Mouse (Mus musculus) forebrain, embryonic 10.5 days (tissue): ENCODE results near the gene Dmkn. TPM values are rescaled to one million over a fixed set of nuclear protein-coding genes. Genes with fewer than 3 reads are reported as not detected.
"Not testable (repeated sequence)": the region's sequence is repeated elsewhere in the genome, so short reads cannot be mapped to it uniquely, and the experiment has no call there.

ENCODE experiments used
- DNase-seq: peaks from one replicate; pipeline ENCODE4 v3.0.0-alpha.2; 2017; ENCODE audit warnings: low spot score; ENCODE audit errors: extremely low spot score
- H3K27ac ChIP-seq: fragments of 300-500 bp; sonication (generic); 2 replicates; pipeline ENCODE4 v1.5.1; 2016; ENCODE audit warnings: mild to moderate bottlenecking
- H3K27me3 ChIP-seq: fragments of 300-500 bp; sonication (generic); 2 replicates; pipeline ENCODE4 v1.6.1; 2016; ENCODE audit warnings: mild to moderate bottlenecking; ENCODE audit not compliant: poor library complexity, severe bottlenecking
- H3K36me3 ChIP-seq: fragments of 300-500 bp; sonication (generic); replicated peaks from 2 replicates; pipeline ENCODE4 v1.6.1; 2016; ENCODE audit warnings: mild to moderate bottlenecking, moderate library complexity
- H3K4me1 ChIP-seq: fragments of 300-500 bp; sonication (generic); 2 replicates; pipeline ENCODE4 v1.6.1; 2016
- H3K4me3 ChIP-seq: fragments of 300-500 bp; sonication (generic); 2 replicates; pipeline ENCODE4 v1.5.1; 2016; ENCODE audit warnings: mild to moderate bottlenecking, moderate library complexity
- H3K9me3 ChIP-seq: fragments of 300-500 bp; sonication (generic); 2 replicates; pipeline ENCODE4 v1.6.1; 2016; ENCODE audit warnings: mild to moderate bottlenecking, moderate library complexity
- WGBS: fragments of 180-500 bp; shearing (Covaris S2); methylation state at CpG from one replicate; pipeline ENCODE4 v1.1.7; 2016; 5-methylcytosine and 5-hydroxymethylcytosine counted together
- polyA plus RNA-seq: library from polyadenylated mRNA; unstranded; fragments of >200 nt; fragmentation: Nextera tagmentation; extraction: Ambion mirVana; gene quantifications from 2 replicates; pipeline ENCODE4 v1.2.1, GENCODE M21; 2016

Dmkn gene
- polyA plus RNA-seq, 1 experiment from 2014 or later = not detected

DNA sequence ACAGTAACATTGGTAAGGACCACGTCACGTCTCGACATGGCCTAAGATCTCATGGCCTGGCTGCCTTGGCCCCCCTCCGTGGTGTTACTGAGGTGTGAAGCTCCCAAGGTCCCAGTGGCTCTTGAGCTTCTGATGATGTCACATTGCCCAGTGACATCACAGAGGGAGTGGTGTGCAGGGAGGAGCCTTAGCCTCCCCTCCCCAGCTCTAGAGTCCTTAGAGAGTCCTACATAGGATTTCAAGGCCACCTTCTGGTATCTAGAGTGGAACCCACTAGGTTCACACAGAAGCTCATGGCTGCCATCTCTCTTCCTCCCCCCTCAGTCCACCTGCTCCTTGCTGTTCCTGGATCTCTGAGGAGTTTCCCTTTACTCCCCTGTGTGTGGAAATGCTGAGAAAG lies 19.9 kb upstream of the Dmkn start, which contains the start of gene Gapdhs:
Gapdhs (minus strand) TSS at position 65 of the 400 bp plus-strand sequence.
- H3K27me3 ChIP-seq, H3K27ac ChIP-seq, H3K4me3 ChIP-seq, H3K4me1 ChIP-seq, H3K9me3 ChIP-seq, DNase-seq: not testable (repeated sequence)
- H3K36me3 ChIP-seq = peaks cover 17% of the 10 kb centered on the region
- WGBS = 74% methylated on average over 4 of the region's 4 CpGs

DNA sequence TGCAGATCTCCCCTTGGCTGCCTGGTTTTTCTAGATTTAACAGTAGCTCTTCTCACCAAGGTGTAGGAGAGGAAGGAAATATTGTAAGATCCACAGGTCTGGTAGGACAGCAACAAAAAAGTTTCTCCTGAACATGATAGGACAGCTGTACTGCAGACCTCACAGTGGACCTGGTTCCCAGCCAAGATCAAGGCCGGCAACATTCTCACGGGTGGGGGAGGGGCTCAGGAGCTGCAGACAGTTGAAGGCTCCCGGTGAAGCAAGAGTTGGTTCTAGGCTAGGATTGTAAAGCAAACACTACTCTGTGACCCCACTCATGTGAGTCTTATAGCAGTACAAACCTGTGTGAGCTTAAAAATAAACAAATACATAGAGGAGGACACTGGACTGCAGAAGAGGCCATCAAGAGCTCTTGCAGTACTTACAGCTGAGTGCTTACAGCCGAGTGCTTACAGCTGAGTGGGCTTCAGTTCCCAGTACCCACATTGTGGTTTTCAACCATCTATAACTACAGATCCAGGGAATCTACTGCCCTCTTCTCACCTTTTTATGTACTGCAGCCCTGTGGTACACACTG lies 19.4 kb upstream of the Dmkn start:
- H3K9me3 ChIP-seq = no peaks in the 10 kb centered on the region
- 74% methylated on average over 4 of the region's 4 CpGs for WGBS
- no peak overlapping the region for H3K27ac ChIP-seq

DNA sequence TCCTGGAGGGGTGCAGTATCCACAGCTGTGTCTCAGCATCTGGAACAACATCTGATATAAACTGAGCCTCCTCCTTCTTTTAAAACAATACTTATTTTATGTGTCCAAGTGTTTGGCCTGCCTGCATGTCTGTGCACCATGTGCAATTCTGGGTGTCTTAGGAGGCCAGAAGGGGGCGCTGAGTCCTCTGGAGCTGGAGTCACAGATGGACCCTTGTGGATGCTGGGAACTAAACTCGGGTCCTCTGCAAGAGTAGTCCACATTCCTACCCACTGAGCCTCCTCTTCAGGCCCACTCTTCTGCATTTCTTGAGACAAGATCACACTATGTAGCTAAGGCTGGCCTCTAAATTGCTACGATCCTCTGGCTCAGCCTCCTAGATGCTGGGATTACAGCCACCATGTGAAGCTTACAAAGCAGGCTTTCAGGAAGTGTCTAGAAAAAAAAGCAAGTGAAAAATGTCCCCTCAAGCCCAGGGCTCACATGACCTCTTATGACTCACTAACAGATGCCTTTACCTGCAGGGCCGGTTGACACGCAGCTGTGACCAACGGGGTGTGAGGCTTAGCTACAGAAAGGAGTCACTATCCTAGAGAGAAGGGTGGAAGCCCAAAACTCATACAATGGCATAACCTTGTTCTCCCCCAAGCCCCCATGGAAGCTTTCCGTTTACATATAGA lies 15.9 kb upstream of the Dmkn start:
- no peaks in the 10 kb centered on the region for H3K27me3 ChIP-seq
- H3K27ac ChIP-seq = no peak overlapping the region
- H3K4me1 ChIP-seq = no peaks in the 10 kb centered on the region
- DNase-seq = no peak
- no peak overlapping the region for H3K4me3 ChIP-seq
- no peaks in the 10 kb centered on the region for H3K9me3 ChIP-seq
- H3K36me3 ChIP-seq = peaks cover 8% of the 10 kb centered on the region; the same call in 1 of the 2 replicates
- WGBS = 83% methylated on average over 7 of the region's 7 CpGs

More for the DNA sequence above, 19.4 kb upstream of the Dmkn start:
- Histone ChIP-seq H3K36me3 (peaks cover 17% of the 10 kb centered on the region), H3K4me1 (no peaks in the 10 kb centered on the region), H3K4me3 (no peak overlapping the region), H3K27me3 (no peaks in the 10 kb centered on the region)
- no peak for DNase-seq

DNA sequence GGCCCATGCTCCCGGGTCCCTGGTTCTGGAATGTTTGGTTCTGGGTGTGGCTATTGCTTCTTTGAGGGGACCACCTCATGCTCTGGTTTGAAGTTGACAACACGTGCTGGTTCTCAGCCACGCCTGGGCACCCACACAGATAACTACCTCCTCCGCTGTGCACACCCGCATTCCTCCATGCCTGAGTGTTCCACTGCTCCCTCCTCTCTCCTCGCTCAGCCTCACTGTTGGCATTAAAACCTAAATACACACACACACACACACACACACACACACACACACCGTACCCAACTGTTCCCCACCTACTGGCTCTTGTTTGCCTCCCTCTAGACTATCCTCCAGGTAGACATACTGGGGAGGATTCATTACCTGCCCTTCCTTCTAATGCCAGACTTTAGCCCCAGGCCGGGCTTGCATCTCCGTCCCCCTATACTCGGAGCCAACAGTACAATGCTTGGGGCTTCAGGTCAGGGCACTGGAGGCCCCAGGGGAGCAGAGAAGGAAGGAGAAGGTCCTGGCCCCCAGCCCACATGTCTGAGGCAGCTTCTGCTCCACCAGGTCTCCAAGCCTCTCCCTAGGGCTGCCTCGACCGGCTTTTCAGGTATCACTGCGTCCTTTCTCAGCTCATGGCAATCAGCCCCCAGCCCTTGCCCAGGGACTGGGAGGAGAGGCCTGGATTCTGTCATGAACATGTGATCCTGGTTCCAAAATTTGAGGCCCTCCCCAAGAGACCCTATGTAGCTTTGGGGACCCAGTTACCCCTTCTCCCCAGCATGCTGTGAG lies 13.5 kb upstream of the Dmkn start:
- no peaks in the 10 kb centered on the region for H3K4me1 ChIP-seq
- WGBS = 87% methylated on average over 13 of the region's 13 CpGs
- no peak for DNase-seq
- H3K4me3 ChIP-seq = no peak overlapping the region
- H3K36me3 ChIP-seq = peaks cover 24% of the 10 kb centered on the region
- peaks cover 5% of the 10 kb centered on the region; the same call in 1 of the 2 replicates for H3K9me3 ChIP-seq
- H3K27ac ChIP-seq = no peak overlapping the region
- no peaks in the 10 kb centered on the region for H3K27me3 ChIP-seq

DNA sequence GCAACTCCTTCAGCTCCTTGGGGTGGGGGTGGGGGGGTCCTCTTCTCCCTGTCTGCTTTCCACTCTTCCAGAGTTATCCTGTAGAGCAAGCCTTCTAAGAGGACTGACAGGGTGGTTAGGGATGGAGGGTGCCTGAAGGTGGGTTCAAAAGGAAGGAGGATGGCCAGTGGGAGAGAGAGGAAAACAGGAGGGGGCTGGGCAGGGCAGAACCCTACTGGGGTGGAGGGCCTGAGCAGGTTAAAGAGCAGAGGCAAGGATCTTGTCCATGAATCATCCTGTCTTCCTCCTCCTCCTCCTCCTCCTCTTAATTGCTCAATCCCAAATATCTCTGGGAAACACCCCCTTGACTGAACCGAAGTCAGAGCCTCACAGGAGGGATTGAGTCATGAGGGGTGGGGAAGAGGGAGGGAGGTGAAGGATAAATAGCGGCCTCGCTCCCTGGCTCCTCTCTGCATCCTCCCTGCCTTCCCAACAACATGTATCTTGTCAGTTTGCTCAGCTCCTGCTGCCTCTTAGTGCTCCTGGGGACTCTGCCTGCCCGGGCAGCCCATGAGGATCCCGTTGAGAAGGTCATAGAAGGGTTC lies 12.4 kb upstream of the Dmkn start, which contains the start of gene Sbsn:
Sbsn (plus strand) TSS at position 386 of the 584 bp plus-strand sequence.
- no peaks in the 10 kb centered on the region for H3K27me3 ChIP-seq
- DNase-seq = no peak
- H3K27ac ChIP-seq = peak within 1 kb of the TSS; percentile 5; the same call in 1 of the 2 replicates
- WGBS = 82% methylated on average over 5 of the region's 5 CpGs
- no peaks in the 10 kb centered on the region for H3K4me1 ChIP-seq
- peaks cover 36% of the 10 kb centered on the region for H3K36me3 ChIP-seq
- no peak within 1 kb of the TSS for H3K4me3 ChIP-seq
- H3K9me3 ChIP-seq = peaks cover 9% of the 10 kb centered on the region; the same call in 1 of the 2 replicates

DNA sequence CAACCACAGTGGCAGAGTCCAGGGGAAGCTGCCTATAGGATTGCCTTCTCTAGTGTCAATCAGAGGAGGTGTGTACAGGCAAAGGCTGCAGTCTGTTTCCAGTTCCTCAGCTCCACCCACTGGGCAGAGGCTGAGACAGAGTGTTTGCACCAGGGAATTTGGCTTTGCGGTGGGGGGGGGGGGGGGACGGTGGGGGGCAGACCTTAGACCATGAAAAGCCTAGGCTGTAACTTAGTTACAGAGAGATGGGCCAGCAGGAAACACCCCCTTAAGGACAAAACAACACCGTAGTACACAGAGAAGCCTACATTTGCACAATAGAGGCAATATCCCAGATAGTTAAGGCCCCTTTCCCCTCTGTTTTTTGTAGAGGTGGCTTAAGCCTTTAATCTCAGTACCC lies 6.6 kb upstream of the Dmkn start:
- no peak for DNase-seq
- WGBS = 83% methylated on average over 3 of the region's 3 CpGs
- no peak overlapping the region for H3K4me3 ChIP-seq
- peaks cover 35% of the 10 kb centered on the region for H3K36me3 ChIP-seq
- H3K4me1 ChIP-seq = 0 out of 2 replicates have a peak, but pooled peaks cover 4% of the 10 kb centered on the region
- H3K27ac ChIP-seq = no peak overlapping the region
- H3K9me3 ChIP-seq = peaks cover 9% of the 10 kb centered on the region; the same call in 1 of the 2 replicates
- H3K27me3 ChIP-seq = no peaks in the 10 kb centered on the region

DNA sequence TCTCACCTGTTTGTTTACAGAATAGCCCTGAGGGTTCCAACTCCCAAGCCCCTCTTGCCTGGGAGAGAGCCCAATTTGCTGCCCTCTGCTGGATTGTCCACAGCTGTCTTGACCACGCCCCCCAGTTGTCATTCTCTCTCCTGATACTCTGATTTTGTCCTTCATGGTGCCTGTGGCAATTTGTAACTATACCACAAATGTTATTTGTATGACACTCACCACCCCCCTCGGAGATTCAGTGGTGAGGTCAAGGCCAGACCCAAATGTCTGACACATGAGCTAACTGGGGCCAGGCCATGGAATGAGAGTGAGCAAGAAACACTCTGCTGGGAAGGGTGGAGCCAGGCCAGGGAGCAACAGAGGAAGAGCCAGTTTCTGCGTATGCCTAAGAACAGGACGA lies 4.7 kb upstream of the Dmkn start:
- 0 out of 2 replicates have a peak, but pooled peaks cover 4% of the 10 kb centered on the region for H3K4me1 ChIP-seq
- H3K27ac ChIP-seq = no peak overlapping the region
- H3K27me3 ChIP-seq = 0 out of 2 replicates have a peak, but pooled peaks cover 1% of the 10 kb centered on the region
- H3K9me3 ChIP-seq = peaks cover 9% of the 10 kb centered on the region; the same call in 1 of the 2 replicates
- H3K4me3 ChIP-seq = no peak overlapping the region
- H3K36me3 ChIP-seq = peaks cover 29% of the 10 kb centered on the region
- DNase-seq = peak; percentile 36
- WGBS = 43% methylated on average over 4 of the region's 4 CpGs

DNA sequence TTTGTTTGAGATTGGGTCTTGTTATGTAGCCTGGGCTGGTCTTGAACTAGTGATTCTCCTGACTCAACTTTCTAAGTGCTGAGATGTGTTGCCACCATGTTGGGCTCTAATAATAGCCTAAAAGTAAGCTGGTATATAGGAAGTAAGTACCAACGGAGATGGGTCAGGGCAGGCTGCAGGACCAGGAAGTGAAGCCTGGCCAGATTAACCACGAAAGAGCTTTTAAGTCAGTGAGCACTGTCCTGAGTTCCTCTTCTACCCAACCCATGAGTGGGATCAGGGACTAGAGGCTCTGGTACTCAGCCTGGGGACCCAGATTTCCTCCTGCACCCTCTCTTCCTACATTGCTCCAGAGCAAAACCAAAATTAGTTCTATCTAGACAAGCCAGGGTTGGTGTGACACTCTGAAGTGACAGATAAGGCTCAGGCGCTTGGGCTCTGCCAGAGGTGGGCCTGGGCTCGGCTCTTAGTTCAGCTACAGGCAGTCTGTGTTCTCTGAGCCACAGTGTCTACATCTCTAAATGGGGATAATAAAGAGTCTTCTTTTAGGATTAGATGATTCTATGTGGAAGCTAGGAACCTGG lies 1.7 kb upstream of the Dmkn start:
- no peaks in the 10 kb centered on the region for H3K9me3 ChIP-seq
- no peak overlapping the region for H3K27ac ChIP-seq
- 0 out of 2 replicates have a peak, but pooled peaks cover 14% of the 10 kb centered on the region for H3K27me3 ChIP-seq
- H3K36me3 ChIP-seq = peaks cover under 1% of the 10 kb centered on the region; the same call in 1 of the 2 replicates
- no peak overlapping the region for H3K4me3 ChIP-seq
- WGBS = 85% methylated on average over 4 of the region's 4 CpGs
- no peak for DNase-seq
- H3K4me1 ChIP-seq = peaks cover 14% of the 10 kb centered on the region

DNA sequence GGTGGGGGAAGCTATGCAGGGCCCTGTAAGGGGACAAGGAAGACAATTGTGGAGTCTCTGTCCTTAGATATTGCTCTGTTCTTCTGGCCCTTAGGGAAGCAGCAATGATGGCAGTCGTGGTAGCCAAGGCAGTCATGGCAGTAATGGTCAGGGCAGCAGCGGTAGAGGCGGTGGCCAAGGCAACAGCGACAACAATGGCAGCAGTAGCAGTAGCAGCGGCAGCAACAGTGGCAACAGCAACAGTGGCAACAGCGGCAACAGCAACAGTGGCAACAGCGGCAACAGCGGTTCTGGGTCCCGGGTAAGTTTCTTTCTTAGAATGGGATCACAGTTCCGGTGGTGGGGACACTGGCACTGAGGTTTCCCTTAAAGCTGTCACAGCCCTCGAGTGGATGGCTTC lies 1.6 kb downstream of the Dmkn start:
- H3K27ac ChIP-seq = no peak overlapping the region
- H3K36me3 ChIP-seq = no peaks in the 10 kb centered on the region
- peaks cover 14% of the 10 kb centered on the region for H3K4me1 ChIP-seq
- no peak for DNase-seq
- no peaks in the 10 kb centered on the region for H3K9me3 ChIP-seq
- 0 out of 2 replicates have a peak, but pooled peaks cover 14% of the 10 kb centered on the region for H3K27me3 ChIP-seq
- peak overlapping the region; percentile 23; the same call in 1 of the 2 replicates for H3K4me3 ChIP-seq
- 52% methylated on average over 11 of the region's 11 CpGs for WGBS

DNA sequence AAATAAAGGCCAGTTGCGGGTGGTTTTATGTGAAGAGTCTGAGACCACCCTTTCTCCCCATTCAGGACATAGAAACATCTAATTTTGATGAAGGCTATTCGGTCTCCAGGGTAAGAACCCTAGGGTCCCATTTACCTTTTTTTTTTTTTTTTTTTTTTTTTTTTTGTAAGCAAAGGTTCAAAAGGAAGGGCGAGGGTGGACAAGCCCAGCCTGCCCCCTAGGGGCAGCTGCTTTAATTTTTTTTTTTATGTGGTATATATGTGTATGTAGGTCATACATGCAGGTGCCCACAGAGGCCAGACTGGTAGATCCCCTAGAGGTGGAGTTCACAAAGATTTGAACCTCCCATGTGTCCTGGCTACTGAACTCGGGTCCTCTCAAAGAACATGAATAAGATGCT lies 2.9 kb downstream of the Dmkn start:
- 0 out of 2 replicates have a peak, but pooled peaks cover 14% of the 10 kb centered on the region for H3K27me3 ChIP-seq
- H3K4me1 ChIP-seq = peaks cover 11% of the 10 kb centered on the region
- no peak overlapping the region for H3K4me3 ChIP-seq
- no peaks in the 10 kb centered on the region; the same call in 1 of the 2 replicates for H3K9me3 ChIP-seq
- 87% methylated on average over 4 of the region's 4 CpGs for WGBS
- H3K36me3 ChIP-seq = no peaks in the 10 kb centered on the region
- no peak for DNase-seq
- no peak overlapping the region for H3K27ac ChIP-seq

DNA sequence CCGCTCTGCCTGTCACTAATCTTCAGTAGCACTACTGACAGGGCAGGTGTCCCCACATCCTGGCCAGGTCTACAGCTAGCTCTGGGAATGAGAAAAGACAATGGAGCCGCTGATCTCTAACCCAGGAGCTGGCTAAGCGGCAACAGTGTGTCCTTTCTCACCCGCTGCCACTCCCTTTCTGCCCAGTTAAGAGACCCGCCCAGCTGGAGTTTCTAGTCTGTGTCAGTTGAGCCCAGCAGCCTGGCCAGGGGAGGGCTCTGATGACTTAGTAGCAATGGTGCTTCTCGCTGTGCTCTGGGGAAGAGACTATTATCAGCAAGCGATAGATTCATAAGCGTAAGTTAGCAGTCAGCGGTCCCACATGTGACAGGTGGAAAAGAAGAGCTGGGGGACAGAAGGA lies 5.7 kb downstream of the Dmkn start:
- Histone ChIP-seq H3K4me1 (peaks cover 11% of the 10 kb centered on the region), H3K36me3 (no peaks in the 10 kb centered on the region), H3K27ac (no peak overlapping the region), H3K27me3 (0 out of 2 replicates have a peak, but pooled peaks cover 9% of the 10 kb centered on the region), H3K4me3 (no peak overlapping the region), H3K9me3 (peaks cover 8% of the 10 kb centered on the region; the same call in 1 of the 2 replicates)
- 36% methylated on average over 9 of the region's 9 CpGs for WGBS
- DNase-seq = no peak

DNA sequence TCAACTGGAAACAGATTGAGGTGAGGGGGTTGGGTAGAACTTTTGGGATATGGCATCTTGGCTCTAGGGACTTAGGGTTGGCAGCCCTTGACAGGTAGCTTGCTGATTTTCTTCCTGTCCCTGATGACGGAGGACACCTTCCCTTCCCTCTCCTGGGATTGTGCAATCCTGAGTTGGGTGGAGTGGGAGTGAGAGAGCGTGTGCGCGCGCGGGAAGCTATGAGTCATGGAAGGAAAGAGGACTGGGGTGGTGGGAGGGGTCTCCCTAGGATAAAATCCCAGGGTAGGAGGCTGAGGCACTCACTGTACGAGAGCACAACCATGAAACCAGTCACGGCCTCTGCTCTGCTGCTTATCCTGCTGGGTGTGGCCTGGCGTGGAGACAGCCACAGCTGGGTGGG lies 12.5 kb downstream of the Dmkn start:
- H3K9me3 ChIP-seq = peaks cover 8% of the 10 kb centered on the region; the same call in 1 of the 2 replicates
- no peaks in the 10 kb centered on the region for H3K27me3 ChIP-seq
- no peak overlapping the region for H3K4me3 ChIP-seq
- 0 out of 2 replicates have a peak, but pooled peaks cover 4% of the 10 kb centered on the region for H3K4me1 ChIP-seq
- H3K27ac ChIP-seq = no peak overlapping the region
- H3K36me3 ChIP-seq = no peaks in the 10 kb centered on the region
- 93% methylated on average over 9 of the region's 9 CpGs for WGBS
- DNase-seq = no peak
